Mouse (Mus musculus) cerebellum, postnatal 14 days (tissue): Measurements from ENCODE around the gene Btbd35f12.
"Not testable (repeated sequence)": the region's sequence is repeated elsewhere in the genome, so short reads cannot be mapped to it uniquely, and the experiment has no call there.

Experiments
- DNase-seq, 2 experiments: peaks; one replicate each; pipeline ENCODE4 v3.0.0; 2021; ENCODE audit warnings: mixed read lengths in 2 of 2

Gene Btbd35f12

DNA sequence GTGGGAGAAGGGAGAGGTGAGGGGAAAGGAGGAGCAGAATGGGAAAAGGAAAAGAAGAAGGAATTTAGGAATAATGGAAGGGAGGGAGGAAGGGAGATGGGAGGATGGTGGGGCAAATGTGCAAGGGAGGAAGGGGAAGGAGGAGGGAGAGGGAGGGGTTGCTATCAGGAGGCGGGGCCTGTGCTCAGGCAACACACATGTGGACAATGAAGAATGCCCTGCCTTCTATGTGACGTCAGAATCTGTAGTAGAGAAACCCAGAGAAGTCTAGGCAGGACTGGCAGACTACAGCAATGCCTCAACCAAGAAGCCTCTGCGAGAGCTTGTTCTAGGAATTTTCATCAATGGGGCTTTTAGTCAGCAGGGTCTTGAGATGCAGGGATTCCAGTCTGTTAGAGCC is at the start of gene Btbd35f12:
Gene Btbd35f12, plus strand, starts transcription at position 301 of the 400 bp plus-strand sequence.
- not testable (repeated sequence) for DNase-seq

- DNase-seq, result not testable (repeated sequence)
Measured at GRCm38 (mm10) chrX:33353254-33353653, 40.1 kb downstream of the Btbd35f12 start.
